Mouse (Mus musculus): ENCODE measurements around the gene Actg1.
"Not testable (repeated sequence)": the region's sequence is repeated elsewhere in the genome, so short reads cannot be mapped to it uniquely, and the experiment has no call there.

Actg1 gene

DNA sequence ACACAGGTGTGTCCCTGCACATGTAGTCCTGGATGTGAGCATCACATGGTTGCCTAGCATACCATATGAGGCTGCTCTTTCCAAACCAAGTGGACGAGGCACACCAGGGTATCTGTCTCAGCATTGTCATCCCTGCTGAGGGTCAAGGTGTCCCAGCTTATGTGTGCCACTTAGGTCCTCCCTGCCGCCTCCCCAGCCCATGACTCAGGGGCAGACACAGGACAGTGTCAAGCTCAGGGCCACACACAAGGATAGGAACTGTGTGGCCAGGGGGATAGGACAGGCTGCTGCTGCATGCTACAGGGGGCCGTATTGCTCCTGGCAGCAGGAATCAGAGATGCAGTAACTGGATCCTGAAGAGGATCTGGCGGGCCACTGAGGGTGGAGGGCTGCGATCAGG, 12.4 kb upstream of the Actg1 start:
- no peak for DNase-seq (ENCODE audit: low read depth, low spot score)

DNA sequence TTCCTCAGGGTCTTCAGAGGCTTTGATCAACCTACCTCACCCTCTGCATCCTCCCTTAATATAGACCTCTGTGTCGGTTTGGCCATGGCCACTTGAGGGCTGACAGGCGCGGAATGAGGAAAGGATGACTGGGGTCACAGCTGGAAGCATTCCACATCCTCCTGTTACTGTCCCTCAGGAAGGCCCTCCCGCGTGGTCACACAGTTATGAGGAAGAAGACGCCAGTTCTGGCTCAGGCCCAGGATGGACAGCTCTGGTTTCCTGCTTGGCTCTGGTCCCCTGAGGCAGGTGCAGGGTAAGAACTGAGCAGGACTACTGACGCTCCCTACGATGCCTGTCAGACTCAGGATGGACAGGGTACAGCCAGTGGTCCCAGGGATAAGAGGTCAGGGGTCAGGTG, 11.7 kb upstream of the Actg1 start:
- no peak for DNase-seq (ENCODE audit: low read depth, low spot score)

- no peak for DNase-seq (ENCODE audit: low read depth, low spot score)
These were observed 11.0 kb upstream of the Actg1 start for GRCm38 (mm10) chr11:120359391-120359790.

- no peak for DNase-seq (ENCODE audit: low read depth, low spot score)
These were observed 9.6 kb upstream of the Actg1 start for GRCm38 (mm10) chr11:120357791-120358401.

- no peak for DNase-seq (ENCODE audit: low read depth, low spot score)
These were observed 8.6 kb upstream of the Actg1 start for GRCm38 (mm10) chr11:120356900-120357299.

DNA sequence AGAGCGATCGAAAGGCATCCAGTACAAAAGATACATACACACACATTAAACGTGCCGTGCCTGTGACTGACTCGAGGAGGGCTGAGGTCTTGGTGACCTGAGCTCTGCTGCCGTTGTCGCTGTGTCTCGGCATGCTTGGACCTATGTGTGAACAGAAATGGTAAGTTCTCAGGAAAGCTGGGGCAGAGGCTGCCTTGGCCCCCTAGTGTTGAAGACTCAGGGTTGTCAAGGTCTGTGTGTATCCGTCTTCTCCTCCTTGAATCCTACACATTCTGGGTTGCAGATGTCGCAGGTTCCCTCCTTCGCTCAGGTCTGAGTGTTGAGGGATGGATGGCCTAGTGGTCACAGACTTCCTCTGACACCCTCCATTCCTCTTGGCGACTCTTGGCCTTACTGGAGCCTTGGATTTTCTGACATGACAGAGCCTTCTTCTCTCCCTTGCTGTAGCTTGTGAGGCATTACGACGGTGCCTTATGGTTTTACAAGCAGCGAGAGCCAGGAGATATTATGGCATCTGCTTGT, 8.0 kb upstream of the Actg1 start:
- no peak for DNase-seq (ENCODE audit: low read depth, low spot score)

- no peak for DNase-seq (ENCODE audit: low read depth, low spot score)
These were observed 7.1 kb upstream of the Actg1 start for GRCm38 (mm10) chr11:120355277-120356039.

DNA sequence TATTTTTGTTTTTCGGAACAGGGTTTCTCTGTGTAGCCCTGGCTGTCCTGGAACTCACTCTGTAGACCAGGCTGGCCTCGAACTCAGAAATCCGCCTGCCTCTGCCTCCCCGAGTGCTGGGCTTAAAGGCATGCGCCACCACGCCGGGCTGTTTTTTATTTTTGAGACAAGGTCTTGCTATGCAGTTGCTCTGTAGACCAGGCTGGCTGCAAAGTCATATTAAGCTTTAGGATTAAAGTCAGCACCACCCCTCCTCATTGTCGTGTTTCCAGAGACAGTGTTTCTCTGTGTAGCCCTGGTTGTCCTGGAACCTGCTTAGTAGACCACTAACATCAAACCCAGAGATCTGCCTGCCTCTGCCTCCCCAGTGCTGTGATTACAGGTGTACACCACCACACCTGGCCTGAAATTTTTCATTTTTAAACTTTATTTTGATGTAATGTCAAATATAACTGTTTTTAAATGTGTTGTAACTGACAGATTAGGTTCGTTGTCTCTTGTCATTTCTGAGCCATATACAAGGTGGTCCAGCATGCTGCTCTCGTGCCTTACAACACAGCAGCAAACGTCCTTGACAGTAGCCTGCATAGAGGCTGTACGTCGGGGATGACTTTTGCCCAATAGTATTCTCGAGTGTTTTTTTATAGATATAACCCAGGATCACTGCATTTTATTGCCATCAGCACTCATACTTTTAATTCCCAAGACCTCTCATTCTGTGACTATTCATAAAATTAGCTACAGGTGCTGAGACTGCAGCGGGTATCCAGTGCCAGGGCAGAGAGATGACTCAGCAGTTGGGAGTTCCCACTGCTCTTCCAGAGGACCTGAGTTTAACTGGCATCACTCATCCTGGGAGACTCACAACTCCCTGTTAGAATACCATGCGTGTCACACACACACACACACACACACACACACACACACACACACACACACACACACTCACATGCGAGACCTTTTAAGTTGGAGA, 6.2 kb upstream of the Actg1 start:
- DNase-seq (ENCODE audit: low read depth, low spot score): no peak

- no peak for DNase-seq (ENCODE audit: low read depth, low spot score)
These were observed 5.4 kb upstream of the Actg1 start for GRCm38 (mm10) chr11:120353500-120354303.

GRCm38 (mm10) chr11:120352571-120353290, 4.4 kb upstream of the Actg1 start:
- DNase-seq (ENCODE audit: low read depth, low spot score): no peak

DNA sequence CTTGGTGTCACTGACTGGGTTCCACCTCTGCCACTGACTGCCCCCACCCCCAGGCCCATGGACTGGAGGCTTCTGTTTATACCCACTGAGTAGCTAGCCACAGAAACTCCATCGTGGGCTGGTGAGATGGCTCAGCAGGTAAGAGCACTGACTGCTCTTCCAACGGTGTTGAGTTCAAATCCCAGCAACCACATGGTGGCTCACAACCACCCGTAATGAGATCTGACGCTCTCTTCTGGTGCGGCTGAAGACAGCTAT, 3.7 kb upstream of the Actg1 start:
- not testable (repeated sequence) for DNase-seq (ENCODE audit: low read depth, low spot score)

DNA sequence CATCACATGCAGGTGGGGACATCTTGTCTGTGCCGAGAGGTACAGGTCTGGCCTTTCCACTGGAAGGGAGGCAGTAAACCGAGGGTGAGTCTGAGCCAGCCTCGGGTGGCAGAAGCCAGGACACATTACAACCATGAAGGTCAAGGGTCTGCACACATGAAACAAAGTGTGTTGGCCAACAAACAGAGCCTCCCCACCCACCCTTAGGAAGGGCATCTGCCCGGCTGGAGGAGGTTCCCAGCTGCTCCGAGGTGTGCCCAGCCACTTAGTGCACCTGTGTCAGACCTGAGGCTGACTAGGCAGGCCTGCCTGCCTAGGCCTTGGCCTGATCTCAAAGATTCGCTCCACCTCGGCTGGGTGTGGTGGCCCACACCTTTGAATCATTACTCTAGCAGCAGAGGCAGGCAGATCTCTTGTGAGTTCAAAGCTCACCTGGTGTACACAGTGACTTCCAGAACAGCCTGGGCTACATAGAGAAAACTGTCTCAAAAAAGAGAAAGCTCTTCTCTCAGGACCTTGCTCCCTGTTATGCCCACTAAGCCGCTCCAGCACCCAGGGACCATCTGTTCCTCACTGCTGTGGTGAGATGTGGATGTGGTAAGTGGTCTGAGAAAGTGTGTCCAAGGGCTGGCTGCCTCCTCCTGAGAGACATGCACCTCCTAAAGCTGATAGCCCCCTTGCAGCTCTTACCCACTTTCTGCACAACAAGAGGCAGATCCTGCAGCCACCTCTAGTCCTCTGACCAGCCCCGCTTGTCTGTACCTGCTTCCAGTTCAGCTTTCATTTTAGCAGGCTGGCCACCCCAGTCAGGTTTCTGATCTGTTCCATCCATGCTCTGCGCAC, 3.1 kb upstream of the Actg1 start:
- DNase-seq (ENCODE audit: low read depth, low spot score): no peak

DNA sequence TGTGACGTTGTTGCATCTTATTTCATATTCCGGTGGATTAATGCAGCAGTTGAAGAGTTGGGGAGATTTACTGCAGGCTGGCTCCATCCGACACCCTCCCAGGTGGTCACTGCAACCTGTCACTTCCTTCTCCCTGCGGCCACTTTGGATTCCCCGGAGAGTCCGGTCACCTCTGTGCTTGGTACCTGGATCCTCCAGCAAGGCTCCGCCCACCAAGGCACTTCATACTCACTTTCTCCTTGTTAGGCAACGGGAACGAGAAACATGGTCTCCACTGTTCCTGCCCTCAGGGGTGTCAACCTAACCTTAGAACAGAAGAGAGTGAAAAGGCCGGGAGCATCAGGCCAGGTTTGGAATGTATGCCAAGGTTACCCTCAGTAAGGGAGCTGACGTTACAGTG, 2.4 kb upstream of the Actg1 start:
- DNase-seq (ENCODE audit: low read depth, low spot score): no peak

GRCm38 (mm10) chr11:120349986-120350702, 1.8 kb upstream of the Actg1 start:
- DNase-seq (ENCODE audit: low read depth, low spot score): peak; percentile 89

GRCm38 (mm10) chr11:120349371-120349985, 1.1 kb upstream of the Actg1 start:
- DNase-seq (ENCODE audit: low read depth, low spot score): no peak

DNA sequence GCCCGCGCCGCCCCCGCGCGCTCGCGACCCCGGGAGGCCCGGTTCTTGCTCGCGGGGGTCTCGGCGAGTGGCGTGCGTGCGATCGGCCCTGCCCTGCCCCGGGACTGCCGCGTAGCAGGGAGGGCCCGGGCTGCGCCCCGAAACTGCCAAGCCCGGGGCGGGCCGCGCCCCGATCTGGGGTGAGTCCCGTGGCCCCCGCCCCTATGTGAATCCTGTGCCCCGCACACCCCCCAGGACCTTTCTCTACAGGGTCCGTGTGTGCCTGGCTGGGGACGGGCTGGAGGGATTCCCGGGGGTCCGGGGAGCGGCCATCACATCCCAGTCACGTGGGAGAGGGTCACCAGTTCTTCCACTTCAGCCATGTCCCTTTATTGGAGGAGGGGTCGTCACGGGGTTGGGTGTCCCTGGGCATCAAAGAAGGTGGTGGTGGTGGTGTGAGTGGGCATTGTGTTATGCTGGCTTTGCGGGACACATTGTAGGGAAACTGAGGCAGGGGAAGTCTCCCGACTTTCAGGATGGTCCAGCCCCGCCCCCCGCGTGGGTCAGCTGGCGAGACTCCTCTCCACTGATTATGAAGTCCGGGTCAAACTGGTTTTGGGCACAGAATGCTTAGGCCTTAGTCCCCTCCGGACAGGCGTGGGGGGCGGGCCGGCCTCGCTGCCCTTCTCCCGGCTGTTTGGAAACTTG, 485 bp upstream of the Actg1 start:
- no peak for DNase-seq (ENCODE audit: low read depth, low spot score)

- DNase-seq (ENCODE audit: low read depth, low spot score): no peak
These were observed 1.0 kb downstream of the Actg1 start for GRCm38 (mm10) chr11:120347301-120347700.

GRCm38 (mm10) chr11:120346383-120347034, 1.8 kb downstream of the Actg1 start:
- DNase-seq (ENCODE audit: low read depth, low spot score): not testable (repeated sequence)

Data from embryo, embryonic 11.5 days (tissue).